8 mouse cellular contexts compared by ENCODE assay signal in the genomic region with DNA sequence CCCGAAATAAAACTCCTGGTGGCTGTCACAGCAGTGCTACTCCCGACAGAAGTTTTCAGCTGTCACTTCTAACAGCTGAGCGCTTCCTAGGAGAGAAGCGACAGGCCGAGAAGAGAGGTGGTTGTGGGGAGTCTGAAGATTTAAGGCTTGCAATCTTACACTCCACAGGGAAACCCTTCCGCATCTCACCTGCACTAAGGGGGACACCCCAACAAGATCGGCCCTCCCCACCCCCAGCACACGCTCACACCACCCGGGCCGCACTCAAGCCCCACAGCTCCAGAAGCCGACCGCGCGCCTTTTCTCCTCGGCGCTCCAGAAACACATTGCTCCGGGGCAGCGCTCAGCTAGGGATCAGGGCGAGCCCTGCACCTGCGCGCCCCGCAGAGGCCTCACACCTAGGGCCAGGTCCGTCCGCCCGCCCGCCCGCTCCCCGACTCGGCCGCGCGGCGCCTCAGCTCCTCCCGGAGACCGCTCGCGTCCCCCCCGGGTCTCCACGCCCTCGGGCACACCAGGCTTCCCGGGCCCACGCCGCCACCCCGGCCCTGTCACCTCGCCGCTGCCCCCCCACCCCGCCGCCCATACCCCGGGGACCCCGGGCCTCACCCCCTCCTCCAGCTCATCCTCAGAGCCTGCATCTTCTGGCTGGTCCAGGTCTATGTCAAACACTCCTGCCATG. TPM values are rescaled to one million over a fixed set of nuclear protein-coding genes. Genes with fewer than 3 reads are reported as not detected.
DNase-seq lines count a peak whose midpoint lies in the region; ATAC-seq and TF ChIP-seq lines count a peak whose summit lies in the region.

No protein-coding gene starts in this region.

- no peaks in the 10 kb centered on the region; the same call in 1 of the 2 replicates for H3K36me3 ChIP-seq in kidney, adult 2 months (ENCODE audit: control insufficient read depth, insufficient read depth, low read length)
- H3K36me3 ChIP-seq in E14TG2a.4 (ENCODE audit: insufficient read depth, low read length) = peaks cover 18% of the 10 kb centered on the region
- no peaks in the 10 kb centered on the region for H3K36me3 ChIP-seq in hindbrain, embryonic 11.5 days (ENCODE audit: control insufficient read depth, insufficient read depth, low read length)
- H3K36me3 ChIP-seq in liver, embryonic 14.5 days (replicated peaks; ENCODE audit: control insufficient read depth, insufficient read depth, low read depth) = peaks cover 3% of the 10 kb centered on the region; the same call in 1 of the 2 replicates
- H3K36me3 ChIP-seq in stomach, embryonic 15.5 days = no peaks in the 10 kb centered on the region

- no peak for TF ChIP-seq POLR2A in kidney, adult 2 months (IDR thresholded peaks at IDR 0.05; ENCODE audit: low read depth, low read length)

- H3K4me1 ChIP-seq in kidney, adult 2 months (ENCODE audit: control insufficient read depth, insufficient read depth, low read length) = peaks cover 10% of the 10 kb centered on the region; the same call in 1 of the 2 replicates
- H3K4me1 ChIP-seq in E14TG2a.4 (replicated peaks; ENCODE audit: low read depth, low read length) = peaks cover 40% of the 10 kb centered on the region
- no peaks in the 10 kb centered on the region for H3K4me1 ChIP-seq in hindbrain, embryonic 11.5 days (replicated peaks; ENCODE audit: control insufficient read depth, insufficient read depth, low read length)
- peaks cover 14 to 15% of the 10 kb centered on the region in 2 experiments for H3K4me1 ChIP-seq in liver, embryonic 14.5 days (replicated peaks; ENCODE audit: control insufficient read depth in 2 of 2, insufficient read depth in 2 of 2, low read length in 1 of 2)
- H3K4me1 ChIP-seq in stomach, embryonic 15.5 days = peaks cover 13% of the 10 kb centered on the region; the same call in 1 of the 2 replicates

- WGBS in kidney, adult 2 months = under 1% methylated on average over 50 of the region's 50 CpGs
- under 1% methylated on average over 44 of the region's 50 CpGs for WGBS in hindbrain, embryonic 11.5 days
- under 1% methylated on average over 50 of the region's 50 CpGs for WGBS in liver, embryonic 14.5 days (ENCODE audit: insufficient replicate concordance)
- WGBS in stomach, embryonic 15.5 days = under 1% methylated on average over 42 of the region's 50 CpGs

- H3K9me3 ChIP-seq in E14TG2a.4 (ENCODE audit: low read length) = no peaks in the 10 kb centered on the region
- H3K9me3 ChIP-seq in hindbrain, embryonic 11.5 days (ENCODE audit: control insufficient read depth, low read length) = no peaks in the 10 kb centered on the region
- no peaks in the 10 kb centered on the region for H3K9me3 ChIP-seq in liver, embryonic 14.5 days (ENCODE audit: control insufficient read depth, low read length)
- H3K9me3 ChIP-seq in stomach, embryonic 15.5 days = no peaks in the 10 kb centered on the region

- DNase-seq in kidney, adult 2 months = peak; percentile 52
- DNase-seq in kidney, postnatal 4 days = no peak
- peak; percentile 35 for DNase-seq in c-Kit-positive CD71-positive TER-119-positive erythroid progenitor cells, embryonic 14.5 days (ENCODE audit: low spot score)
- no peak for DNase-seq in hindbrain, embryonic 11.5 days (ENCODE audit: low spot score)
- DNase-seq in liver, embryonic 14.5 days (ENCODE audit: low read depth in 3 of 3, low spot score in 3 of 3) = peak in 2 of 3 experiments; percentile 18 to 30
- DNase-seq in thymus, postnatal 4 days = no peak

- peak; percentile 71 for ATAC-seq in hindbrain, embryonic 11.5 days (ENCODE audit: low FRiP score)
- ATAC-seq in liver, embryonic 14.5 days (ENCODE audit: insufficient read depth) = peak; percentile 69
- ATAC-seq in stomach, embryonic 15.5 days (ENCODE audit: insufficient read depth, low FRiP score, low read depth) = peak; percentile 50

- no peak for TF ChIP-seq CTCF in kidney, adult 2 months (conservative IDR thresholded peaks at IDR 0.05; ENCODE audit: insufficient read depth, insufficient read length, low read depth, low read length)
- no peak for TF ChIP-seq CTCF in E14TG2a.4 (conservative IDR thresholded peaks at IDR 0.05; ENCODE audit: low read length)
- no peak for TF ChIP-seq CTCF in liver, embryonic 14.5 days (IDR thresholded peaks at IDR 0.05; ENCODE audit: low read depth)

- TF ChIP-seq EP300 in liver, embryonic 14.5 days (IDR thresholded peaks at IDR 0.05; ENCODE audit: low read depth) = no peak

- H3K27me3 ChIP-seq in kidney, adult 2 months (replicated peaks; ENCODE audit: control insufficient read depth, insufficient read depth, low read length) = no peaks in the 10 kb centered on the region
- no peaks in the 10 kb centered on the region for H3K27me3 ChIP-seq in E14TG2a.4 (ENCODE audit: insufficient read depth, low read length)
- H3K27me3 ChIP-seq in hindbrain, embryonic 11.5 days (ENCODE audit: control insufficient read depth, insufficient read depth, low read length) = no peaks in the 10 kb centered on the region
- H3K27me3 ChIP-seq in liver, embryonic 14.5 days (ENCODE audit: control insufficient read depth, insufficient read depth, low read length) = no peaks in the 10 kb centered on the region
- H3K27me3 ChIP-seq in stomach, embryonic 15.5 days (replicated peaks) = no peaks in the 10 kb centered on the region

- H3K9ac ChIP-seq in hindbrain, embryonic 11.5 days (ENCODE audit: low read depth, low read length) = peak overlapping the region; percentile 75
- peak overlapping the region; percentile 97 for H3K9ac ChIP-seq in liver, embryonic 14.5 days (replicated peaks)
- peak overlapping the region; percentile 96 for H3K9ac ChIP-seq in stomach, embryonic 15.5 days

- H3K27ac ChIP-seq in kidney, adult 2 months (ENCODE audit: insufficient read depth, low read depth, low read length) = peak overlapping the region; percentile 39; the same call in 1 of the 2 replicates
- H3K27ac ChIP-seq in hindbrain, embryonic 11.5 days (ENCODE audit: low read depth, low read length) = peak overlapping the region; percentile 68
- H3K27ac ChIP-seq in liver, embryonic 14.5 days = peak overlapping the region; percentile 78
- H3K27ac ChIP-seq in stomach, embryonic 15.5 days = peak overlapping the region; percentile 85

- H3K4me3 ChIP-seq in kidney, adult 2 months (ENCODE audit: insufficient read depth, low read depth, low read length) = peak overlapping the region; percentile 84
- H3K4me3 ChIP-seq in E14TG2a.4 (replicated peaks; ENCODE audit: low read length) = peak overlapping the region; percentile 90
- peak overlapping the region; percentile 78 for H3K4me3 ChIP-seq in hindbrain, embryonic 11.5 days (ENCODE audit: low read depth, low read length)
- H3K4me3 ChIP-seq in liver, embryonic 14.5 days (ENCODE audit: insufficient read depth in 1 of 2, low read depth in 2 of 2, low read length in 2 of 2) = peak overlapping the region; percentile 90 to 91
- H3K4me3 ChIP-seq in stomach, embryonic 15.5 days (replicated peaks) = peak overlapping the region; percentile 92

- H3K4me2 ChIP-seq in hindbrain, embryonic 11.5 days (replicated peaks; ENCODE audit: low read depth, low read length) = peak overlapping the region; percentile 86
- H3K4me2 ChIP-seq in liver, embryonic 14.5 days (ENCODE audit: low read depth) = peak overlapping the region; percentile 91
- H3K4me2 ChIP-seq in stomach, embryonic 15.5 days = peak overlapping the region; percentile 66

RNA-seq across cellular contexts. Expression of a gene that starts 0.5 kb away (rescaled TPM):
- polyA plus RNA-seq in kidney, adult 2 months (2012; rRNA removed) = 6.0 and 7.3 TPM in 2 replicates
- polyA plus RNA-seq in hindbrain, embryonic 11.5 days (2014; fragmentation: Nextera tagmentation; extraction: Ambion mirVana) = 56.4 and 57.8 TPM in 2 replicates
- polyA plus RNA-seq in liver, embryonic 14.5 days (2012; rRNA removed) = 5.8 and 8.4 TPM in 2 replicates
- polyA plus RNA-seq in liver, embryonic 14.5 days (2014; fragmentation: Nextera tagmentation; extraction: Ambion mirVana) = 17.2 and 20.8 TPM in 2 replicates
- polyA plus RNA-seq in stomach, embryonic 15.5 days (2015; fragmentation: Nextera tagmentation; extraction: Ambion mirVana) = 53.7 and 62.2 TPM in 2 replicates

RNA-seq across cellular contexts. Expression of a gene that starts 0.7 kb away (rescaled TPM):
- polyA plus RNA-seq in kidney, adult 2 months (2012; rRNA removed) = 2.6 and 2.8 TPM in 2 replicates
- 13.5 and 17.2 TPM in 2 replicates for polyA plus RNA-seq in hindbrain, embryonic 11.5 days (2014; fragmentation: Nextera tagmentation; extraction: Ambion mirVana)
- polyA plus RNA-seq in liver, embryonic 14.5 days (2012; rRNA removed) = 4.3 and 5.6 TPM in 2 replicates
- polyA plus RNA-seq in liver, embryonic 14.5 days (2014; fragmentation: Nextera tagmentation; extraction: Ambion mirVana) = 10.3 and 11.0 TPM in 2 replicates
- 11.9 and 12.9 TPM in 2 replicates for polyA plus RNA-seq in stomach, embryonic 15.5 days (2015; fragmentation: Nextera tagmentation; extraction: Ambion mirVana)

RNA-seq across cellular contexts. Expression of a gene that starts 59.6 kb away (rescaled TPM):
- 8.0 and 9.4 TPM in 2 replicates for polyA plus RNA-seq in kidney, adult 2 months (2012; rRNA removed)
- polyA plus RNA-seq in hindbrain, embryonic 11.5 days (2014; fragmentation: Nextera tagmentation; extraction: Ambion mirVana) = 21.5 and 26.3 TPM in 2 replicates
- 2.2 and 3.2 TPM in 2 replicates for polyA plus RNA-seq in liver, embryonic 14.5 days (2012; rRNA removed)
- polyA plus RNA-seq in liver, embryonic 14.5 days (2014; fragmentation: Nextera tagmentation; extraction: Ambion mirVana) = 15.9 and 17.0 TPM in 2 replicates
- 51.0 and 52.0 TPM in 2 replicates for polyA plus RNA-seq in stomach, embryonic 15.5 days (2015; fragmentation: Nextera tagmentation; extraction: Ambion mirVana)

Comparison
In these comparisons a context has a peak if more than half of its experiments do, and no peak if none do; other contexts are left out.
1. DNase-seq: peak in kidney, adult 2 months (single experiment), c-Kit-positive CD71-positive TER-119-positive erythroid progenitor cells, embryonic 14.5 days (single experiment) and liver, embryonic 14.5 days (2 of 3); none in kidney, postnatal 4 days (0 of 2), hindbrain, embryonic 11.5 days (single experiment) and thymus, postnatal 4 days (single experiment).
2. Peak in every context shown above with its lines, with median percentiles within 50 percentile points of each other: H3K27ac ChIP-seq, H3K4me3 ChIP-seq, ATAC-seq, H3K4me2 ChIP-seq and H3K9ac ChIP-seq.